Mouse (Mus musculus): ENCODE measurements at regions not wholly inside any gene's neighbourhood (a gene's known extent, or its start where the extent isn't known, plus 50 kb on each side); places are given as distances from the start of the nearest gene placed in this dataset.

GRCm38 (mm10) chr6:101773151-101773550 lies 395.5 kb upstream of the Pdzrn3 start:
- Histone ChIP-seq H3K9ac (no peak overlapping the region), H3K4me2 (no peak overlapping the region), H3K4me3 (ENCODE audit: low read depth, low read length) (no peak overlapping the region), H3K27ac (ENCODE audit: low read depth) (no peak overlapping the region), H3K27me3 (ENCODE audit: insufficient read depth, low read length) (no peaks in the 10 kb centered on the region), H3K36me3 (ENCODE audit: insufficient read depth) (no peaks in the 10 kb centered on the region), H3K9me3 (ENCODE audit: low read depth, low read length) (no peaks in the 10 kb centered on the region), H3K4me1 (ENCODE audit: insufficient read depth) (no peaks in the 10 kb centered on the region)
- WGBS: 67% methylated on average over 5 of the region's 5 CpGs
- no peak for ATAC-seq (ENCODE audit: insufficient read depth)
- no peak for TF ChIP-seq CTCF (IDR thresholded peaks at IDR 0.05; ENCODE audit: low read depth)
- DNase-seq: no peak

- no peaks in the 10 kb centered on the region for H3K4me1 ChIP-seq (ENCODE audit: insufficient read depth)
- no peak for DNase-seq
- H3K9ac ChIP-seq: no peak overlapping the region
- no peak for TF ChIP-seq CTCF (IDR thresholded peaks at IDR 0.05; ENCODE audit: low read depth)
- no peaks in the 10 kb centered on the region for H3K27me3 ChIP-seq (ENCODE audit: insufficient read depth, low read length)
- H3K27ac ChIP-seq (ENCODE audit: low read depth): no peak overlapping the region
- H3K4me3 ChIP-seq (ENCODE audit: low read depth, low read length): no peak overlapping the region
- no peaks in the 10 kb centered on the region for H3K36me3 ChIP-seq (ENCODE audit: insufficient read depth)
- H3K9me3 ChIP-seq (ENCODE audit: low read depth, low read length): no peaks in the 10 kb centered on the region; the same call in 1 of the 2 replicates
- 44% methylated on average over 3 of the region's 3 CpGs for WGBS
- ATAC-seq (ENCODE audit: insufficient read depth): no peak
- no peak overlapping the region for H3K4me2 ChIP-seq
These were observed 357.4 kb upstream of the Pdzrn3 start for GRCm38 (mm10) chr6:101735107-101735506.

DNA sequence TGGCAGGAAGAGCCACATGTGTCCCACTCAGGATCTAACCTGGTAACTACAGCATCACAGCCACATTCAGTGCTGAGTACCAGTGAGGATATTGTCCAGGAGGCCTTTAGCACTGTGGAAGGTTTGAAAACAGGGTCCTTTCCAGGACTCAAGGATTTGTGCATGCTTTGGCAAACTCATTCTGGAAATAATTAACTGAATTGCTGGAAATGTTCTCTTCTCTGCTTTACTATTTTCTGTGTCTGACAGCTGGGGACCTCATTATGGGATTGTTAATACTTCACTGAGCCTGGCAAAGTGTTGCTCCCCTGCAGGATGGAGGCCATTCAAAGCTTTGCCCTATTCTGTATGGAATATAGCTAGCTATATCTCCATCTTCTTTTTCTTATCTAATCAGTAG lies 342.8 kb upstream of the Pdzrn3 start:
- H3K9me3 ChIP-seq (ENCODE audit: low read depth, low read length): no peaks in the 10 kb centered on the region
- H3K27ac ChIP-seq (ENCODE audit: low read depth): no peak overlapping the region
- TF ChIP-seq CTCF (IDR thresholded peaks at IDR 0.05; ENCODE audit: low read depth): no peak
- no peak for ATAC-seq (ENCODE audit: insufficient read depth)
- no peak for DNase-seq
- no peaks in the 10 kb centered on the region for H3K36me3 ChIP-seq (ENCODE audit: insufficient read depth)
- H3K4me2 ChIP-seq: no peak overlapping the region
- H3K9ac ChIP-seq: no peak overlapping the region
- no peaks in the 10 kb centered on the region for H3K27me3 ChIP-seq (ENCODE audit: insufficient read depth, low read length)
- no peak overlapping the region for H3K4me3 ChIP-seq (ENCODE audit: low read depth, low read length)
- no peaks in the 10 kb centered on the region for H3K4me1 ChIP-seq (ENCODE audit: insufficient read depth)

DNA sequence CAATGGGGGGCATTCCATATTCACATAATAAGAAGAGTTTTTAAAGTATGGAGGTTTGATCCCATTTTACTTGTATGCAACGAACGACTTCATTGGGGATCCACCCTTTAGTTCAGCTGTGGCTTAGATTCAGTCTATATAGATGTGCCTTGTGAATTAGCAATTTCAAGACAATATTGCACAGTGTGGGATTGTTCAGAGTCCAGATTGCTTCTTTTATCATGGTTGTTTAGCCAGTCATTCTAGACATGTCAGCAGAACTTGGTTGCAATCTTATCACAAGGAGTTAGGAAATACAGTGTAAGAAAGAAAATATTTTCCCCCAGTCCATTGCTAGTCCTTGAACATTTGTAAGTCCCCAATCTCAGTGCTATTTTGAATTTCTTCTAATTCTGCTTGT lies 312.0 kb upstream of the Pdzrn3 start:
- Histone ChIP-seq H3K36me3 (ENCODE audit: insufficient read depth) (no peaks in the 10 kb centered on the region), H3K4me3 (ENCODE audit: low read depth, low read length) (no peak overlapping the region), H3K27me3 (ENCODE audit: insufficient read depth, low read length) (no peaks in the 10 kb centered on the region), H3K4me1 (ENCODE audit: insufficient read depth) (no peaks in the 10 kb centered on the region), H3K4me2 (no peak overlapping the region), H3K27ac (ENCODE audit: low read depth) (no peak overlapping the region), H3K9ac (no peak overlapping the region), H3K9me3 (ENCODE audit: low read depth, low read length) (no peaks in the 10 kb centered on the region)
- WGBS: 85% methylated on average over 2 of the region's 2 CpGs
- no peak for TF ChIP-seq CTCF (IDR thresholded peaks at IDR 0.05; ENCODE audit: low read depth)
- ATAC-seq (ENCODE audit: insufficient read depth): no peak
- DNase-seq: no peak

DNA sequence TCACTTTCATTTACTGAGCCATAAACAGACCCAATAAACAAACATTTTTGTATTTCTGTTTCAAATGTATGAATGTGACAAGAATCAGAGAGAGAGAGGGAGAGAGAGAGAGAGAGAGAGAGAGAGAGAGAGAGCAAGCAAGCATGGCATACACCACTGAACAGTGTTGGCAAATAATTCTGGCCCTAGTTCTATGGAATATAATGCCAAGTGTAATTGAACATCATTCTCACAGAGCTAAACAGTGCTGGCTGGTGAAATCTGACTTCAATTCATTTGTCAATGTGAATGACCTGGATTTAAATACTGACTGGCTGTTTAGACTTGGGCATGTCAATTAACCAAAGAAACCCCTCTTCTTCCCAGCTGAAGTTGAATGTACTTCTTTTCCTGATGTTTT lies 308.9 kb upstream of the Pdzrn3 start:
- H3K4me2 ChIP-seq: no peak overlapping the region
- no peak for ATAC-seq (ENCODE audit: insufficient read depth)
- no peak overlapping the region for H3K4me3 ChIP-seq (ENCODE audit: low read depth, low read length)
- H3K36me3 ChIP-seq (ENCODE audit: insufficient read depth): no peaks in the 10 kb centered on the region
- no peaks in the 10 kb centered on the region for H3K27me3 ChIP-seq (ENCODE audit: insufficient read depth, low read length)
- DNase-seq: no peak
- TF ChIP-seq CTCF (IDR thresholded peaks at IDR 0.05; ENCODE audit: low read depth): no peak
- H3K27ac ChIP-seq (ENCODE audit: low read depth): no peak overlapping the region
- H3K9me3 ChIP-seq (ENCODE audit: low read depth, low read length): no peaks in the 10 kb centered on the region
- H3K9ac ChIP-seq: no peak overlapping the region
- no peaks in the 10 kb centered on the region for H3K4me1 ChIP-seq (ENCODE audit: insufficient read depth)

DNA sequence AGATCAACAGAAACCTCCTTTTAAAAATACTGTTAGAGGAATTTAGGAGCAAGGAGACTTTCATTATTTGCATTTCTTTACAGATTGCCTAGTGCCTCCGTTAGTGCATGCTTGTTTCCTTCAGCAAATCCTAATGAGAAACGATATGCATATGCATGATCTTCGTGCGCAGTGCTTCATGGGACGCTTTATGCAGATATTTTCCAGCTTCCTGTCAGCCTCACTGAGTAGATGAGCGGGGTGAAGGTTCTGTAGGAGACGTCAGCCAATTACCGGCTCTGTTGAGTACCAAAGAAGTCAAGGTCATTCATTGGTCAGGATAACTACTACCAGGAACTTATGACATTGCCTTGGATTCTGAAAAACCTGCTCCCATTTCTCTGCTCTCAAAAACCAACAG lies 308.0 kb upstream of the Pdzrn3 start:
- 66% methylated on average over 8 of the region's 8 CpGs for WGBS
- no peak overlapping the region for H3K27ac ChIP-seq (ENCODE audit: low read depth)
- H3K36me3 ChIP-seq (ENCODE audit: insufficient read depth): no peaks in the 10 kb centered on the region
- no peak for DNase-seq
- H3K9me3 ChIP-seq (ENCODE audit: low read depth, low read length): no peaks in the 10 kb centered on the region
- no peaks in the 10 kb centered on the region for H3K27me3 ChIP-seq (ENCODE audit: insufficient read depth, low read length)
- no peak overlapping the region for H3K4me2 ChIP-seq
- ATAC-seq (ENCODE audit: insufficient read depth): no peak
- H3K4me3 ChIP-seq (ENCODE audit: low read depth, low read length): no peak overlapping the region
- no peaks in the 10 kb centered on the region for H3K4me1 ChIP-seq (ENCODE audit: insufficient read depth)
- no peak for TF ChIP-seq CTCF (IDR thresholded peaks at IDR 0.05; ENCODE audit: low read depth)
- no peak overlapping the region for H3K9ac ChIP-seq

- H3K9ac ChIP-seq: no peak overlapping the region
- ATAC-seq (ENCODE audit: insufficient read depth): no peak
- no peaks in the 10 kb centered on the region for H3K4me1 ChIP-seq (ENCODE audit: insufficient read depth)
- no peaks in the 10 kb centered on the region for H3K9me3 ChIP-seq (ENCODE audit: low read depth, low read length)
- no peak overlapping the region for H3K27ac ChIP-seq (ENCODE audit: low read depth)
- peak; percentile 13 for DNase-seq
- no peaks in the 10 kb centered on the region for H3K36me3 ChIP-seq (ENCODE audit: insufficient read depth)
- H3K4me3 ChIP-seq (ENCODE audit: low read depth, low read length): no peak overlapping the region
- WGBS: 65% methylated on average over 2 of the region's 2 CpGs
- H3K27me3 ChIP-seq (ENCODE audit: insufficient read depth, low read length): no peaks in the 10 kb centered on the region
- peak; percentile 45 for TF ChIP-seq CTCF (IDR thresholded peaks at IDR 0.05; ENCODE audit: low read depth)
- no peak overlapping the region for H3K4me2 ChIP-seq
These were observed 306.7 kb upstream of the Pdzrn3 start for GRCm38 (mm10) chr6:101684390-101684789.

- WGBS: 61% methylated on average over 4 of the region's 4 CpGs
These were observed 297.1 kb upstream of the Pdzrn3 start for GRCm38 (mm10) chr6:101674846-101675245.

More at GRCm38 (mm10) chr6:101674846-101675245, 297.1 kb upstream of the Pdzrn3 start:
- Histone ChIP-seq H3K27ac (ENCODE audit: low read depth) (no peak overlapping the region), H3K36me3 (ENCODE audit: insufficient read depth) (no peaks in the 10 kb centered on the region), H3K4me3 (ENCODE audit: low read depth, low read length) (no peak overlapping the region), H3K4me1 (ENCODE audit: insufficient read depth) (no peaks in the 10 kb centered on the region), H3K9me3 (ENCODE audit: low read depth, low read length) (no peaks in the 10 kb centered on the region), H3K4me2 (no peak overlapping the region), H3K9ac (no peak overlapping the region), H3K27me3 (ENCODE audit: insufficient read depth, low read length) (no peaks in the 10 kb centered on the region)
- no peak for TF ChIP-seq CTCF (IDR thresholded peaks at IDR 0.05; ENCODE audit: low read depth)
- DNase-seq: no peak
- ATAC-seq (ENCODE audit: insufficient read depth): no peak
